Mouse (Mus musculus) liver, adult 2 months (tissue): Measurements from ENCODE around the gene Zfp410.
"Not testable (repeated sequence)": the region's sequence is repeated elsewhere in the genome, so short reads cannot be mapped to it uniquely, and the experiment has no call there.

Experiments used
- CTCF ChIP-seq: fragments of 200-500 bp; IDR thresholded peaks from 2 replicates; pipeline ENCODE4 v1.5.1; 2011; ENCODE audit warnings: low read depth, low read length, control low read depth
- POLR2A ChIP-seq: fragments of 200-500 bp; IDR thresholded peaks from 2 replicates; pipeline ENCODE4 v1.6.1; 2011; ENCODE audit warnings: low read length, control low read depth; ENCODE audit not compliant: insufficient read depth; ENCODE audit errors: extremely low read depth

GRCm38 (mm10) chr12:84358699-84359098, 42.0 kb downstream of the Zfp410 start:
- TF ChIP-seq CTCF, POLR2A: not testable (repeated sequence)
